Mouse (Mus musculus) activated CD4-positive, CD25-positive, alpha-beta regulatory T cell, adult 4 months (primary cell): ENCODE results near the gene Fan1. TPM values are rescaled to one million over a fixed set of nuclear protein-coding genes. Genes with fewer than 3 reads are reported as not detected.

Experiments used
- ATAC-seq: one replicate; pipeline ENCODE4 v1.8.0; 2017
- polyA plus RNA-seq, 2 experiments: library from polyadenylated mRNA; unstranded; fragments of 100-300 nt; shearing (Covaris generic); gene quantifications; one replicate each; pipeline ENCODE4 v1.2.1; 2017

The Fan1 gene
- polyA plus RNA-seq, 2 experiments from 2014 or later: 4.1 to 4.6 TPM

DNA sequence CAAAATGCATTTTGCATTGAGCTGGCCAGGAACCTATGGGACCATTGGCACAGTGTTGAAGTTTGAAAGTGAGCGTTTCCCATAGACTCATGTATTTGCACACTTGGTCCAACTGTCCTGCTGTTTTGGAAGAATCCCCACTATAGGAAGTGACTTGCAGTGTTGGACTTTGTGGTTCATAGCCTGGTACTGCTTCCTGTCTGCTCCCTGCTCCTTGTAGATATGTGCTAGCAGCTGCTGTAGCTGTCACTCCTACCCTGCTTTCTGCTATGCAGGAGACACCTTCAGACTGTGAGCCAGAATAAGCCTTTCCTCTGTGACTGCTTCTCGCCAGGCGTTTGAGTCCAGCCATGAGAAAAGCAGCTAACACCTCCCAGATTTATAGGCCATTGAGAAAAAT, 42.6 kb downstream of the Fan1 start:
- no peak for ATAC-seq

DNA sequence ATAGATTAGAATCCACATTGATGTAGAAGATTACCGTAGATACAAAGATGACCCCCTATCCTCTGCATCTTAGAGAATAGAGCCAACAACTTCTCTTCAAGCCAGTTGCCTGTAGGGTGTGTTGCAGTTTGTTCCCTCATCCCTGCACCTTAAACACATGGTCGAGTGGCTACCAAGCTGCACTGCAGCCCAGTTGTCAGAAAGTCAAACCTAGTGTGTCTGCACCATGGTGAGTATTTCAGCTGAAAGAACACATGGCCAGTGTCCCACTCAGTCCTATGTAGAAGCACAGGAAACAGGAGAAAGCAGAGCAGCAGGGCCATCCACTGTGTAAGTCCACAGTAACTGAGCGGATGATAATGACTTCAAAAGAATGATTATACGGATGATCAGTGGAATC, 46.4 kb downstream of the Fan1 start:
- ATAC-seq: no peak

DNA sequence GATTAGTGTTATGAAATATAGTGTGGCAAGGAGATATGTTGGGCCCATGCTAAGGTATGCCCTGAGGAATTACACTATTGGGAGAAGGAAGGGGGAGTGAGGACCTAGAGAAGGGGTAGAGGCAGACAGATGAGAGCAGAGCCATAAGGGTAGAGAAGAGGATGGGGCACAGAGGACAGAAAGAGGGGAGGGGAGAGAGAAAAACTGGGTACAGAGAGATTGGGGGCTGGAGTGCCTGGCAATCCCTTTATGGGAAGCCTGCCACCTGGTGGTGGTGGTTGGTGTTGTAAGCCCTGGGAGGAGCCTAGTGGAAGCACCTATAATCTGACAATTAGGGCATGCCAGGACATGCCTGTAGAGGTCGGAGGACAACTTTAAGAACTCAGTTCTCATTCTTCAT, 47.0 kb downstream of the Fan1 start:
- ATAC-seq: peak; percentile 96

DNA sequence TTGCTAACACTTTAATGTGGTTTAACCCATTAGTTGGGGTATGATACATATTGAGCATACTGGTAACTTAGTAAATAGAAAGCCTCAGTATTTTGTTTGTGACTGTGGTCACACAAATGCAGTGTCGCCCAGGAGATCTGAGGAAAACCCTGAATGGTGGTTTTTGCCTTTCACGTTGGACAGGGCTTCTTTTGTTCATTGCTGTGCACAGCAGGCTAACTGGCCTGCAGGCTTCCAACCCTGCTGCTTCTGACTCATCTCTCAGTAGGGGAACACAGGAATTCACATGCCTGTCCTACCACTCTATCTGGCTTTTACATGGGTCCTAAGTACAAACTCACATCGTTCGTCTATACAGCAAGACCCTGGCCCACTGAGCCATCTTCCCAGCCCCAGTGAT, 52.2 kb downstream of the Fan1 start:
- ATAC-seq: no peak

DNA sequence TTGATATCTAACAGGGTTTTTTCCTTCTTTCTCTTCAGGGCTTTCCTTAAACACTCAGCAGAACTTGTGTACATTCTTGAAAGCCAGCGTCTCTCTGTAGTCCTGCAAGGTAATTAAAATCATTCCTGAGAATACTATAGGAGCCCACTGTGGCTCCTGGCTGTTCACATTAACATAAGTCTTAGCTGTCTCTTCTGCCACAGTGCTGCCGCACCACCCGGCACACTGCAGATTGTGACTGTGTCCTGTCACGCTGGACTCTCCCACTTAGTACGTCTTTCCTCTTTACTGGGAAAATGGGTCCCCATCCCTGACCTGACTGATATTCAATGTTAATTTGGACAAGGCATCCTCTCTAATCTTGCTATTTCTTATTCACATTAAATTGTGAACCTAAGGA, 52.8 kb downstream of the Fan1 start:
- no peak for ATAC-seq

DNA sequence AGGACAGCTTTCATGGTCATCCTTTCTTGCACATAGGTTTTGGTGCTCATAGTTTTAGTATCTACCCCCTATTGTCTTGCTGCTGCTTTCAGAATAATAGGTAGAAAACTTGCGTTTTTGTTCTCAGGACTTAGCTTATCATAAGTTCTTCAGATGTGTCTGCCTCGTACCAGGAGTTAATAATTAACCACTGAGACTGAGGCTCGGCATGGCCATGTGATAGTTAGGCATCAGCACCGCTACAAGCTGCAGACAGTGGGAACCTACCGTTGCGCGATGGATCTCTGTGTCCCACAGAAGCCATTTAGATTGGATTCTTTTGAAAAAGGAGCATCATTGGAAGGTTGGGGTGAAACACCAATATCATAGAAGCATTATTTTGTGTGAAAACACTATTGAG, 61.1 kb downstream of the Fan1 start:
- no peak for ATAC-seq

DNA sequence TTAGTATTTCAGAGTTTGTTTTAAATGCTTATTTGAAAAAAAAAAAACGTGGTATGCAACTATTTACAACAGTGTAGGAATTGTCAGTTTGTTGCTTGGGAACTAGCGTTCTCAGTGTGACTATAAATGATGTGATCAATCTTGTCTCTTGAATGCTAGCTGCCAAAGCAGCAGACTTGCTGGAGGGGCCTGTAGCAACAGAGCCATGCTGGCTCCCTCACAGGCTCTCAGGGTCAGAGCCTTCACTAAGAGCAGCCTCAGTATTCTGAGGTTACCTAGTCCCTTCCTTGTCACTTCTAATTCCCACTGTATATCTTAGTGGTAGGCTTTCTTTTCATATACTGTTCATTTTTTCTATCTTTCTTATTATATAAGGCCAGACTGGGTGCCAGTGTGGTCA, 63.1 kb downstream of the Fan1 start:
- no peak for ATAC-seq

DNA sequence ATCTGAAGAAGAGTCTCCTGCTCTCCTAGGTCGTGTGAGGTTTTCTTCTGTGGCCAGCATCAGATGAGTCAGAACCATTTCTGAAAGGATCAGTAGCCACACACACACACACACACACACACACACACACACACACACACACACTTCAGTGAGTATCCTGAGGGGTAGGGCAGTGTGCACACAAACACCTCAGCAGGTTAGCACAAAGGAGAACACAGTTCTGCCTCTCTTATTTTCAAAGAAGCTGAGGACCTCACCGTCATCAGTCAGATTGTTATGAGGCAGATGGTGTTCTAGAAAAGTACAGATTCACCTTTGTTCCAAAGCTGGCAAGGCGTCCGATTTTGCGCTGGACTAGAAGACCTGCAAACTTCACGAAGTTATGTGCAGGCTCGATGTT, 63.7 kb downstream of the Fan1 start:
- no peak for ATAC-seq

Other genes starting within 250 kb of the Fan1 start
- gene Trpm1, start 220.3 kb downstream of the Fan1 start, polyA plus RNA-seq: 1 to 10 TPM; 4.6 to 7.4 TPM
- gene Mtmr10, start 86.4 kb downstream of the Fan1 start, polyA plus RNA-seq: 1 to 10 TPM; 4.5 to 5.0 TPM
- 10 to 100 TPM; 46.9 to 50.2 TPM for gene Mphosph10, start 18.2 kb upstream of the Fan1 start, polyA plus RNA-seq
- gene Mcee, start 18.5 kb upstream of the Fan1 start, polyA plus RNA-seq: 10 to 100 TPM; 25.5 to 26.7 TPM
- gene Apba2, start 127.6 kb upstream of the Fan1 start, polyA plus RNA-seq: not detected